Mouse (Mus musculus): ENCODE measurements around the gene C530008M17Rik. TPM values are rescaled to one million over a fixed set of nuclear protein-coding genes. Genes with fewer than 3 reads are reported as not detected.
A peak's percentile ranks its signal among the peaks of the same experiment; 100 is the strongest.

The C530008M17Rik gene
- polyA plus RNA-seq, 1 experiment: not detected

GRCm38 (mm10) chr5:76769572-76769971, 113.3 kb downstream of the C530008M17Rik start:
- WGBS: 91% methylated on average over 15 of the region's 15 CpGs
- peaks cover 8% of the 10 kb centered on the region for H3K4me1 ChIP-seq (ENCODE audit: control insufficient read depth, insufficient read depth, low read length)
- H3K27ac ChIP-seq (ENCODE audit: insufficient read depth, low read depth, low read length): no peak overlapping the region
- no peak overlapping the region for H3K4me3 ChIP-seq (ENCODE audit: insufficient read depth, low read depth, low read length)
- TF ChIP-seq CTCF (IDR thresholded peaks at IDR 0.05; ENCODE audit: insufficient read depth, low read depth, low read length) (no peak), POLR2A (IDR thresholded peaks at IDR 0.05; ENCODE audit: insufficient read depth, low read depth, low read length) (no peak)

GRCm38 (mm10) chr5:76771371-76771770, 115.1 kb downstream of the C530008M17Rik start:
- 85% methylated on average over 5 of the region's 5 CpGs for whole genome bisulfite sequencing
- H3K4me1 ChIP-seq (ENCODE audit: control insufficient read depth, insufficient read depth, low read length): peaks cover 8% of the 10 kb centered on the region
- no peak overlapping the region for H3K4me3 ChIP-seq (ENCODE audit: insufficient read depth, low read depth, low read length)
- no peak overlapping the region for H3K27ac ChIP-seq (ENCODE audit: insufficient read depth, low read depth, low read length)
- TF ChIP-seq CTCF (IDR thresholded peaks at IDR 0.05; ENCODE audit: insufficient read depth, low read depth, low read length): no peak
- TF ChIP-seq POLR2A (IDR thresholded peaks at IDR 0.05; ENCODE audit: insufficient read depth, low read depth, low read length): no peak

DNA sequence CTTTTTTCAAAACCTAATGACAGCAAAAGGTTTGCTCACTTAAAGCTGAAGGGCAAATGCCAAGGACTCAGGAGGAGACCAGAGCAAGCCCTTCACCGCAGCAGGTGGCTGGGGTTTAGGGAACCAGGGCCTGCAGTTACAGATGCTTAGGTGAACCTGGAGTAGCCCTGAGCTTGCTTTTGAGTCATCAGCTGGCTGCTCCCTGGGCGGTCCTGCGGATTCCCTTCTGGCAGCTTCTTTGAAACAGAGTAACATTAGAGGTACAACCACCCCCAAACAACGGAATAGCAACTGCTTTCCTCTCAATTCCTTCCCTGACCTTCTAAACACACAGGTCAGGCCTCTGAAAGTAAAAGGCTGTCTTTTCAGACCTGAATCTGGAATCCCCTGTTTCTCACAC, 116.5 kb downstream of the C530008M17Rik start:
- no peak for TF ChIP-seq CTCF (IDR thresholded peaks at IDR 0.05; ENCODE audit: insufficient read depth, low read depth, low read length)
- no peak for TF ChIP-seq POLR2A (IDR thresholded peaks at IDR 0.05; ENCODE audit: insufficient read depth, low read depth, low read length)
- Histone ChIP-seq H3K27ac (ENCODE audit: insufficient read depth, low read depth, low read length) (no peak overlapping the region), H3K4me3 (ENCODE audit: insufficient read depth, low read depth, low read length) (no peak overlapping the region), H3K4me1 (ENCODE audit: control insufficient read depth, insufficient read depth, low read length) (peaks cover 8% of the 10 kb centered on the region)
- WGBS: 52% methylated on average over 4 of the region's 4 CpGs

- H3K27ac ChIP-seq (ENCODE audit: insufficient read depth, low read depth, low read length): no peak overlapping the region
- 64% methylated on average over 9 of the region's 9 CpGs for WGBS
- TF ChIP-seq POLR2A (IDR thresholded peaks at IDR 0.05; ENCODE audit: insufficient read depth, low read depth, low read length): no peak
- TF ChIP-seq CTCF (IDR thresholded peaks at IDR 0.05; ENCODE audit: insufficient read depth, low read depth, low read length): no peak
- peaks cover 8% of the 10 kb centered on the region for H3K4me1 ChIP-seq (ENCODE audit: control insufficient read depth, insufficient read depth, low read length)
- H3K4me3 ChIP-seq (ENCODE audit: insufficient read depth, low read depth, low read length): no peak overlapping the region
Observed at GRCm38 (mm10) chr5:76773492-76774158, 117.3 kb downstream of the C530008M17Rik start.

DNA sequence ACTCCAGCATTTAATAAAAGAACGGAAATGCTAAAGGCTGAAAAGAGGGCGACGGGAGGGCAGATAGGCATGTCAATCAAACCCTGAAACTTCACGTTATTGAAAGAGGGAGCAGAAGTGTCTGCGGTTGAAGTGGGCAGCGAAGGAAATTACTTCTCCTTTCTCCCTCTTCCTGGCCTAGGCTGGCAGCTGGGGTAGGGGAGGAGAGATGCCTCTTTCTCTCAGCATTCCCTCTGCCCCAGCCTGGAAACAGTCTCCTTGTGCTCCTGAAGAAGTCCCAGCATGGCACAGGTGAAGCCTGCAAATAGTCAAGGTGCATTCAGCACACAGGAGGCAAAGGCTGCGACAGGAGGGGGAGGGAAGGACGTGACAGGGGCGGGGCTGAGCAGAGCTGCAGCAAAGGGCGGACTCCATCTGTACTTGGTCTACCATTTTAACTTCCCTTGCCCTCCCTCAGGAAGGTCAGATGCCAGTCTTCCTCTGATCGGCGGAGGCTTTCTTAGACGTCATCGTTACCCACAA, 122.8 kb downstream of the C530008M17Rik start:
- peaks cover 16% of the 10 kb centered on the region for H3K4me1 ChIP-seq (ENCODE audit: control insufficient read depth, insufficient read depth, low read length)
- TF ChIP-seq POLR2A (IDR thresholded peaks at IDR 0.05; ENCODE audit: insufficient read depth, low read depth, low read length): no peak
- no peak for TF ChIP-seq CTCF (IDR thresholded peaks at IDR 0.05; ENCODE audit: insufficient read depth, low read depth, low read length)
- H3K4me3 ChIP-seq (ENCODE audit: insufficient read depth, low read depth, low read length): no peak overlapping the region
- H3K27ac ChIP-seq (ENCODE audit: insufficient read depth, low read depth, low read length): no peak overlapping the region
- 58% methylated on average over 14 of the region's 14 CpGs for WGBS

DNA sequence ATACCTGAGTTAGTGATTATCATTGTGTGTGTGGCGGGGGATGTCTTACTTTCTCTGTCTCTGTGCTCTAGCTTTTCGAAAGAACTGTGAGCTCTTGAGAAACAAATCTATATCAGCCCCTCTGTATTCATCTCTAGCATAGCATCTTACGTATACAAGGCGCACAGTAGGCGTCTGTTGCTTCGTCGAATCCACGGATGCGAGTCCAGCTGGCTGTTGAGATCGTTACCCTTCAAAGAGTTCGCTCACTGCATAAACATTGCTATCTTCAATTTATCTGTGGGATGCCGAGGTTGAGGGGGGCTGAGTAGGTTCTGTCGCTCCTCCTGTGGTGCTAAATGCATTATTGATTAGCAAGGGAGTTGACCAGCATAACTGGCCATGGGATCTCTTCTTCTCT, 125.6 kb downstream of the C530008M17Rik start:
- peak overlapping the region; percentile 26 for H3K27ac ChIP-seq (ENCODE audit: insufficient read depth, low read depth, low read length)
- no peak overlapping the region for H3K4me3 ChIP-seq (ENCODE audit: insufficient read depth, low read depth, low read length)
- H3K4me1 ChIP-seq (ENCODE audit: control insufficient read depth, insufficient read depth, low read length): peaks cover 15% of the 10 kb centered on the region
- WGBS: 72% methylated on average over 13 of the region's 13 CpGs
- no peak for TF ChIP-seq CTCF (IDR thresholded peaks at IDR 0.05; ENCODE audit: insufficient read depth, low read depth, low read length)
- no peak for TF ChIP-seq POLR2A (IDR thresholded peaks at IDR 0.05; ENCODE audit: insufficient read depth, low read depth, low read length)

DNA sequence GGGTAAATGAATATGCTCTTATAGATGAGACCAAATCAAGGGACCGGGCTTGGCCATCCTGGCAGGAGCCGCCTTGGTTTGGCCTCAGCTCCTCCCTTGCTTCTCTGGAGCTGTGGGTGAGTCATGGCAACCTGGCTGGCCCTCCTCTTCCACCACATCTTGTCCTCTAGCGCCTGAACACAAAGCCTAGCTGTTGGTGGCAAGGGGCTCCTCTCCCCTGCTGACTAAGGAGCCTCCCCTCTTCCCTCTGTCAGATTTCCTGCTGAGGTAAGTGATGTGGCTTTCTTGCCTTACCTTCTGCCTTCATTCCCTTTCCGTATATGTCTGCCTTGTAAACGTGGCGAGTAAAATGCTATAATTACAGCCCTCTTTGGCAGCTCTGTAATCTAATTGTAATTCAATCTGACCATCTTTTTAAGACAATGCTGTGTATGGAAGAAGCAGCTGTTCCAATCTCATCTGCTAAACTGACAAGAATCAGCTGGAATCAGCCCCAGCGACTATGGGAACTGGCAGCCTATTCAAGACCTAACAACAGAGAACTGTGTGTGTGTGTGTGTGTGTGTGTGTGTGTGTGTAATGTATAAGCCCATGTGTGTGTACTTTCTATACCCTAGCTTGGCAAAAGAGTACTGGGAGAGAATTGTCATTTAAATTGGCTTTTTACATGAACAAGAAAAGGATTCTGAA, 126.2 kb downstream of the C530008M17Rik start:
- H3K4me1 ChIP-seq (ENCODE audit: control insufficient read depth, insufficient read depth, low read length): peaks cover 15% of the 10 kb centered on the region
- WGBS: 19% methylated on average over 7 of the region's 7 CpGs
- H3K27ac ChIP-seq (ENCODE audit: insufficient read depth, low read depth, low read length): peak overlapping the region; percentile 26
- H3K4me3 ChIP-seq (ENCODE audit: insufficient read depth, low read depth, low read length): no peak overlapping the region
- TF ChIP-seq POLR2A (IDR thresholded peaks at IDR 0.05; ENCODE audit: insufficient read depth, low read depth, low read length): no peak
- TF ChIP-seq CTCF (IDR thresholded peaks at IDR 0.05; ENCODE audit: insufficient read depth, low read depth, low read length): no peak

GRCm38 (mm10) chr5:76783104-76783441, 126.8 kb downstream of the C530008M17Rik start:
- no peak overlapping the region for H3K27ac ChIP-seq (ENCODE audit: insufficient read depth, low read depth, low read length)
- TF ChIP-seq POLR2A (IDR thresholded peaks at IDR 0.05; ENCODE audit: insufficient read depth, low read depth, low read length) (no peak), CTCF (IDR thresholded peaks at IDR 0.05; ENCODE audit: insufficient read depth, low read depth, low read length) (no peak)
- peaks cover 15% of the 10 kb centered on the region for H3K4me1 ChIP-seq (ENCODE audit: control insufficient read depth, insufficient read depth, low read length)
- H3K4me3 ChIP-seq (ENCODE audit: insufficient read depth, low read depth, low read length): no peak overlapping the region
- 50% methylated on average over 8 of the region's 8 CpGs for WGBS

- WGBS: 88% methylated on average over 7 of the region's 7 CpGs
- no peak overlapping the region for H3K27ac ChIP-seq (ENCODE audit: insufficient read depth, low read depth, low read length)
- H3K4me3 ChIP-seq (ENCODE audit: insufficient read depth, low read depth, low read length): no peak overlapping the region
- TF ChIP-seq CTCF (IDR thresholded peaks at IDR 0.05; ENCODE audit: insufficient read depth, low read depth, low read length) (no peak), POLR2A (IDR thresholded peaks at IDR 0.05; ENCODE audit: insufficient read depth, low read depth, low read length) (no peak)
- peaks cover 12% of the 10 kb centered on the region for H3K4me1 ChIP-seq (ENCODE audit: control insufficient read depth, insufficient read depth, low read length)
Observed at GRCm38 (mm10) chr5:76784151-76784723, 127.9 kb downstream of the C530008M17Rik start.

All from olfactory bulb, adult 2 months (tissue).